Mouse (Mus musculus) CD4-positive helper T cell, adult 2 months (primary cell): ENCODE data around the gene Defb29.

Source experiments
- DNase-seq: peaks from one replicate; pipeline ENCODE4 v3.0.0-alpha.2; 2012; ENCODE audit warnings: low read depth, missing footprints, low spot score

Gene Defb29

DNA sequence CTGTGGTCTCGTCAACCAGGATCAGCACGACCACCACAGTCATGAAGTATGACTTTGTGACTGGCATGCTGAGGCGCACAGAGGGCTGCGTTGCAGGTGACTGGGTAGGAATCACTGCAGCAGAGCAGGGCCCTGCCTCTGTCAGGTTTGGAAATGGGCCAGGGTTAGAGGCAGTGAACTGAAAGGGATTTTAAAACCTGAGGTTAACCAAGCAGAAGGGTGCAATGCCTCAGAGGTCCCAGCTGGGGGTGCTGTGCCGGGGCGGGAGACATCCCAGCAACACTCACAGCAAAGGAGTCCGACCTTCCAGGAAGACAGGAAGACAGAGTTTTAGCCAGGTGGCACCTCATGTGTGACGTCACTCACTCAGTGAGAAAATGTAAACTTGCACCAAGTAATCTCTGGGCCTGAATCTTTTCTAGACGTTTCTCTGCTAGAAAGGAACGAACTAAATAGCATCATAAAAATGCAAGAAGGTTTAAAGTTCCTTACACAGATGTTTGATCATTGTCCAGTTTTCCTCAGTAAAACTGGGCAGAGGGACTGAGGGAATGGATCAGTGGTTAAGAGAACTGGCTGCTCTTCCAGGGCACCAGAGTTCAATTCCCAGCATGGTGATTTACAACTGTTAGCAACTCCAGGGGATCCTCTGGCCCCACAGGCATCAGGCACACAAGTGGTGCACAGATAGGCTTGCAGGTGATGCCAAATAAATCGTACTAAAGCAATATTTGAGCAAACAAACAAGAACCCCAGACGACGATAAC lies at the start of gene Defb29:
Defb29 (minus strand) TSS at position 155 of the 767 bp plus-strand sequence.
- DNase-seq = no peak

DNA sequence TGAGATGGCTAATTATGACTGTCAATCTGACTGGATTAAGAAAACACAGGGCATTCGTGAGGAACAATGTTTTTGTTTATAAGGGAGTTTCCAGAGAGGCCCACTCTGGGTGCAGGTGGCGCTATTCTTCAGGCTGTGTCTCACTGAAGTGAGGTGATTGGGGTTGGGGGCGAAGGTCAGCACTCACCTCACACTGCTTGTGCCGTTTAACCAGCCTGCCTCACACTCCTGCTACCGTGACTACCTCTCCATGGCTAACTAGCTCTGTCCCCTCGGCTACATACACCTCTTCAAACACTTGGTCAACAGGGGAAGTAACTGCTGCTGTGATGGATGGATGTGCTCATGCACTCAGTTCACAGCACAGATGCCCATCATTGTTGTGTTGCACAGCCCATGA lies 49.1 kb upstream of the Defb29 start:
- DNase-seq = no peak

DNA sequence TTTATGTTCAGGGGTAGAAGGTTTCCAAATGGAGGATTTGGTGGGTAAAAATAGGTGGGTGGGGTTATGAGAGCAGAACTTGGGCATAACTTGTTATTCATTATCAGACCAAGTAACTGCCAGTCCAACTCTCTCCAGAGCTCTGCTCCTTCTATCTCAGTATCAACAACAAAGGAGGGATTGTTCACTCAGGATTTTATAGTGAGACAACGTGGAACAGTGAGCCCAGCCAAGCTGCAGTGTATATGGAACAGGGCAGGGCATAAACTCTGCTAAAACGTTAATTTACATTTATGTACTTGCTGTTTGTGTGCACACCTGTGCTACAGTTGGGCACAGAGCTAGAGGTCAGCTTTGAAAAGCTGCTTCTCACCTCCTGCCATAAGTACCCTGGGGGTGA lies 48.6 kb upstream of the Defb29 start:
- DNase-seq = no peak

DNA sequence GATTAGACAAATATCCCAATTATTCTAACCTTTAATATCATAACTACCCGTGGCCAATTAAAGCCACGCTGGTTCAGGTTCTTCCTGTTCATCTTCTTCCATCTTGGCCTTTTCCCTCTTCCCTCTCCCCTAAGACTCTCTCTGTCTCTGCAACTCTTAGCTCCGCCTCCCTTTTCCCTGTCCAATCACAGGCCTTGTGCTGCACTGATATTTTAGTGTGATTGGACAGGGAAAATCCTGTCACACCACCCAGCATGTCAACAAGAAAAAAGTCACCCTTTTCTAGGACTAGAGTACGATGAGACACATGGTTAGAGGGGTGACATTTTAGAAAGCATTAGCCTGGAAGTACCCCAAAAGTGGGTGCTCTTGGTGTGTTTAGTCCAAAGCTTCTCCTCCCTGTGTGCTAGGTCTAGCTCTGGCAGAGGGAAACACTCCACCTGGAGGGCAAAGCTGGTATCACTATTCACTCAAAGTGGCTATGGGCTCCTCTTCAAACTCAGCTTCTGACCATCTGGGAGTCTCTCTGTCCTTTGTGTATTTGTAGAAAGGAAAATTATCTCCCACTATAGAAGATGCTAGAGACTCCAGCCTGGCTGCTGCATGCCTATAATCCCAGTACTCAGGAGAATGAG lies 47.1 kb upstream of the Defb29 start:
- DNase-seq = no peak

DNA sequence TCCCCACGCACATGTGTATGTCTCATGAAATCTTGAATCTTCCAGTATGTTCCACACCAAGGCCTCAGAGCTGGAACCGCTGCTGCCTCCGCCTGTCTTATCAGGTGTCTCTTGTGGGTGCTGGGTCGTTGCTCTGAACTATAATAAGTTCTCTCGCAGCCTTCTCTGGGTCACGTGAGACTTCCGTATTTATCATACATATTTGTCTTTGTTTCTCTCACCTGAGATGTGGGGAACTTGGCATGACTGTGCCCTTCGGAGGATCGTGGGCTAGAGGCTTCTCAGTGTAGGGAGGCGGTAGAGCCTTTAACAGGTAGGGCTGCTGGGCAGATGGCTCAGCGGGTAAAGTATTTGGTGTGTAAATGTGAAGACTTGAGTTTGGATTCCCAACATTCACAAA lies 40.7 kb upstream of the Defb29 start:
- no peak for DNase-seq

DNA sequence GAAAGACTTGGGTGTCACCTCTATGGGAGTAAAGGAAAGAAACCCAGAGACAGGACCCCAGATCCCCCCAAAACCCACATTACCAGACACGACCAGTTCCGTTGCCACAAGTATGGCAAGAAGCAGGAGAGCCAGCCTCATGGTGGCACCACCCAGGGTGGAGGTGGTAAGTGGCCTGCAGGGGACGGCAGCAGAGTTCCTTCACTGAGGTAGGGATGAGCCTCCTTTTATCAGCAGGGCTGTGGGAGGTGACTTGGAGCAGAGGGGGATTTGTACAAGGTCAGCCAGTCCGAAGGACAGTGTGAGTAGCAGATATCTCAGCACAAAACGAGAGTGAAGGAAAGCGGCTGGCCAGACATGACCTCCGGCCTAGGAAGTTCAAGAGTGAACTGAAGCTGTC lies 40.2 kb upstream of the Defb29 start, which contains the start of gene Defb19:
Defb19 (minus strand) TSS at position 206 of the 400 bp plus-strand sequence.
- DNase-seq = no peak

DNA sequence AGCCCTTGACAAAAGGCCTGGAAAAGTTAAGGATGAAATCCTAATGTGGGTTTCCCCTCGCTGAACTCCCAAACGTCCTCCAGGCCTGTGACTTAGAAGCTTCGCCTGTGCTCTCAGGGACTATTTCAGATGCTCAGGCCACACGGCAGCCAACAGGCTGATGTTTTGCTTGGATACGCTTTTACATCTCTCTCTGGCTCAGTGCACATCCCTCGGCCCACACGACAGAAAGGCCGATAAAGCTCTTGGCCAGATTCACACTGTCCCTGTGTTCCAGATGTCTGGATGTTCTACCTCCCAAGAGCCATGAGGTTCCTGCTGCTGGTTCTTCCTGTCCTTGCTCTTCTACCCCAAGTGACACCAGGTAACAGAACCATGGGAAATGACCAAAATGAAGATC lies 33.6 kb upstream of the Defb29 start:
- DNase-seq = no peak

DNA sequence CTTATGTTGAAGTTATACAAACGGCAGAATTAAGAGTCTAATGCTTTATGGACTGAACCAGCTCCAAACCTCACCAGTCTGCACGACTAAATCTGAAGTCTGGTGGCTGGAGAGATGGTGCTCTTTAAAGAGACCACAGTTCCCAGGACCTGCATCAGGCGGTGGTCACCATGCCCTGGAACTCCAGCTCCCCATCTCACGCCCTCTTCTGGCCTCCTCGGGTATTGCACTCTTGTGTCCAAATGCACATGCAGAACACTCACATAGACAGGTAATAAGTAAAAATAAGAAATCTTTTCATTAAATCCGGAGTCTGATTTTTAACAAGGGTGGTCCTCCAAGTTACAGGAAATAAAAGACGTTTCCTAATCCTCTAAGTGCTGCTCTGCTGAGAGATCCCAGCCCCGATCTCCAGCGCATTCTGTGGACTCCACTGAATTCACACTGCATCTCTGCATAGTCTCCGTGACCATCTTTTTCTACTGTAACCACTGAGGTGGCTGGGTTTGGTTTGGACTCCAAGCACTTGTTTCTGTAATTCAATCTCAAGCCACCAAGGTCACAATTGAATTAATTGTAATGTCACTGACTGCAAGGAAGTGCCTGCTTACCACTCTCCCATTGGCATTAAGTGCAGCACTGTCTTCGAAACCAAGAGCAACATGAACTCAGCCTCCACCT lies 32.4 kb upstream of the Defb29 start, which contains the start of gene Defb21:
Defb21 (plus strand) TSS at position 631 of the 681 bp plus-strand sequence.
- DNase-seq = no peak

DNA sequence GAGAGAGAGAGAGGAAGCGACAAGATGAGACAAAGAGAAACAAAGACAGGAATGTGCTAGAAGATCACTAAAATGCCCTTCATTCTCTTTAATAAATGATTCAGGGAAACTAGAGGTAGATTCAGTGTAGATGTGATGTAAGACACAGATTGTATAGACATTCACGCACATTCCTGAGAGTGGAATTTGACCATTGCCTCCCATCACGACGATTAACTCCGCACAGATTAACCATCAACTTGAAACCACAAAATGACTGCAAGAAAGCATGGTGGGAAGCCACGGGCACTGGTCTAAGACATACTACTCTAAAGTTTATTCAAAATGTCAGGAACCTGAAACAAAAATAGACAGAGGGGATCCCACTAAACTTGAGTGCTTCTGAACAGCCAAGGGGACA lies 30.4 kb upstream of the Defb29 start:
- DNase-seq = no peak

DNA sequence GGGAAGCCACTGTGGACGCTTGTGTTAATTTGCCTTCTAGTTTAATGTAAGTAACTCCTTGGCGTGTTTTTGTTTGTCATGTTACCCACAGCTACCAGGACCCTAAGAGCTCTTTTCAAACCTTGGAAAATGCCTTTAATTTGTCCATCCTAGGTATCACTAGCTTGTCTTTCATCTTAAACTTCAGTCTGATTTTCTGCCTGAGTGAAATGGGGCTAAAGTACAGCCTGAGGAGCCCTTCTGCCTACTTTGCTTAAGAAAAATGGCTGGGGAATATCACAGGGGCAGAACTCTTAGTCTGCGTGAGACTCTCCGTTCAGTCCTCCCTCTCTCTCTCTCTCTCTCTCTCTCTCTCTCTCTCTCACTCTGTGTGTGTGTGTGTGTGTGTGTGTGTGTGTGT lies 30.0 kb upstream of the Defb29 start:
- DNase-seq = no peak

DNA sequence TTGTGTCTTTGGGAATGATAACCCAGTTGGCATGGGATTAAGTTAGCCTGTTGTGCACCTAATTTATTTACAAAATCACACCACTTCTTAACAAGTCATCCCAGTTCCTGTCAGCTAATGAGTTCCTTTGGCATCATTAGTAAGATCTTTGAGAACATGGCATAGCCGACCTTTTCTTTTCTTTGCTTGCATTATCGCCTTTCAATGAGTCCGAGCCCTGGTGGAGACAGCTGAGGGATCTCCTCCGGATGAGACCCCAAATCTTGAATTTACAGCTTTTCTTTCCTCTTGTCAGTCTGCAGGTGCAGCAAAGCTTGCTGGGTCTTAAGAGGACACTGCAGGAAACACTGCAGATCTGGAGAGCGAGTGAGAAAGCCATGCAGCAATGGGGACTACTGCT lies 29.1 kb upstream of the Defb29 start, which contains the start of gene Gm17416:
Gm17416 (plus strand) TSS at position 301 of the 400 bp plus-strand sequence.
- DNase-seq = no peak

DNA sequence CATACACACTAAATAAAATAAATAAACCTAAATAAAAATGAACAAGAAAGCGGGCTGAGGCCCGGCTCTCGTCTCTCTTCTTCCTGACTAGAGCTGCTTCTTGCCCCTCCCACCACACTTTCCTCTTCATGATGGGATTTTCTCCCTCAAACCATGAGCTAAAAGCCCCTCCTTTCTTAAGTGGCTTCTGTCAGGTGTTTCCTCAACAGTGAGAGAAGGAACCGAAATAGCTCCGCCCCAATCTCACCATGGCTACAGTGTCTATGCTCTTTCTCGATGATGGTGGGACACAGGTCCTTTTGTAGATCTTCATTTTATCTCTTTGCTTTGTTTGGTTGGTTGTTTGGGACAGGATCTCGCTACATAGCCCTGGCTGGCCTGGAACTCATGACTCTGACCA lies 16.8 kb upstream of the Defb29 start:
- no peak for DNase-seq

DNA sequence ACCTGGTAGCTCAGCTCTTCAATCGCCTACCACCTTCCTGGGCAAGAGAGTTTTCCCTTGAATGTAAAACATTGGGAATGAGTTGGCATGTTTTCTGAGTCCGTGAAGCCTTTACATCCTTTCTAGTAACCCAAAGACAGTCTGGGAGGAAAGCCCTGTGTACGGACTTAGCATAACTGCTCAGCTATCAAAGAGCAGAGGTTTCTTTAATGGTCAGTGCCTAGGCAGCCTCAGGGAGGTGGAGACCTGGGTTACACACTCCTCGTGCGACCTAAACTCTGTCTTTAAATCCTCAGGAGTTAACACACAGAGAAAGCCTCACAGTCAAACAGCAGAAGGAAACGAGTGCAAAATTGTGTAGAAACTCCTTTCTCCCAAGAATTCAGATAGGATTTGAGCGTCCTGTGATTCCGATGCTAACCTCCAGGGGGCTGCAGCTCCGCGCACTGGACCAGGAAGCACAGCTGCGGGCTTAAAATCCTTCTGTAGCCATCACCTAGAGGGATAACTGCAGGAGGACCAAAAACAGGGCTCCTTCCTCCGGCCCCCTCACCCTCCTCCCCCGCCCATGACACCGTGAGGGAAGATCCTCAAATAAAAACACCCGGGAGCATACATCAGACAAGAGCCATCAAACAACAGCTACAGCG lies 14.0 kb upstream of the Defb29 start:
- DNase-seq = no peak

DNA sequence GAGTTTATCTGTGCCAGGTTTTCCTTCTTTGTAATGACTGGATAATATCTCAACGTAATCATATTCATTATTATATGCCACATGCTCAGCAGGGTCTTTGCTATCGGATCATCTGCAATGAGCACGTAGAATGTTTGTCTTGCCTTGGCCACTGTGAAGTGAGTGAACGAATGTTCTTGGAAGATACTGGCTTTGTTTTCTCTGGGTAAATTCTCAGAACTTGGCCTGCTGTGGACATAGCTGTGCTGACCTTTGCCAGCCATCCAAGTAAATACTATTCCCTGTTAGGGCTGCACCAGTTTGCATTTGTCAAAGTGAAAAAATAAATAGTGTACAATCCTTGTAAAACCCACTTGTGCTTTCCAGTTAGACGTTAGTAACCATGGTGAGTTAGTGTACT lies 8.2 kb upstream of the Defb29 start:
- no peak for DNase-seq

DNA sequence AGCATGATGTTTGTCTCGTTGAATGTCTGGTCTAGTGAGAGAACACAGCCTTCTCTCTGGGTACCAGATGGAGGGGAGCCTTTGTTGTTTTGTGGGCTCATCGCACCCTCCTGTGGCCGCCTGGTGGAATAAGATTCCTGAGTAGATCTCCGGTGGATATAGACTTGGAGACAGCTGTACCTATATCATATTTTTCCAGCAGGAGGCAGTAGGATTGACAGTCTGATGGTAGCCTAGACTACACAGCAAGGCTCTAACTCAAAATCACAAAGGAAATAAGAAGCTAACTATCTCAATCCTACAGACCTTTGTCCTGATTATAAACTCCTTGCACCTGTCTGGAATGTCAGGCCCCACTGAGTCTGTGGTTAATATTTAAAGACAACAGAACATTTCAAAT lies 4.8 kb upstream of the Defb29 start:
- no peak for DNase-seq

DNA sequence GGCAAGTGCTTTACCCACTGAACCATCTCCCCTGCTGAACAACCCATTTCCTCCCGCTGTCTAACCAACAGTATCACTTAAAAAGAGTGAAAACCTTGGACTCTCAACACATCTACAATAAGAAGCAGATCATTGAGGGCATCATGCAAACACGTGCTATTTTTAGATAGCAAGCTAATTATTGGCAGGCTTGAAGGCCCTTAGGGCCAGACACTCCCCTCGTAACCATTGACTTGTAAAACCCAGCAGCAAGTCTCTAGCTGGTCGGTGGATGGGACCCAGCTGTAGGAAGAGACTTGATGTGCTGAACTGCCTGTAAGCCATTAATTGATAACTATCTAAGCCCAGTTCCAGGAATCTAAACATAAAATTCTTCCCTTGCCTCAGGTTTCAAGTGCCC lies 3.6 kb upstream of the Defb29 start:
- DNase-seq = no peak

DNA sequence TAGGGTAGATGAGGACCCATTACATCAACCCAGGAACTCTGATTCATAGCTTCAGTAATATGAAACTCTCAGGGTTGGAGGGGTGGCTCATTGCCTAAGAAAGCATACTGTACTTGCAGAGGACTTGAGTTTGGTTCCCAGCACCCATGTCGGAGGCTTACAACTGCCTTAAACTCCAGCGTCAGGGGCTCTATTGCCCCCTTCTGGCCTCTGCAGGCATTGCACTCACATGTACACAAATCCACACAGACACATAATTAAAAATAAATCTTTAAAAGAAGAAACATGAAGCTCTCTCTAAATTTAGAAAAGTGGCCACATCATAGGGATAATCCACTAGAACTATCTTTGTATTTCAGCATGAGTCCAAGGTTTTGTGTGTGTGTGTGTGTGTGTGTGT lies 3.0 kb upstream of the Defb29 start:
- DNase-seq = no peak

DNA sequence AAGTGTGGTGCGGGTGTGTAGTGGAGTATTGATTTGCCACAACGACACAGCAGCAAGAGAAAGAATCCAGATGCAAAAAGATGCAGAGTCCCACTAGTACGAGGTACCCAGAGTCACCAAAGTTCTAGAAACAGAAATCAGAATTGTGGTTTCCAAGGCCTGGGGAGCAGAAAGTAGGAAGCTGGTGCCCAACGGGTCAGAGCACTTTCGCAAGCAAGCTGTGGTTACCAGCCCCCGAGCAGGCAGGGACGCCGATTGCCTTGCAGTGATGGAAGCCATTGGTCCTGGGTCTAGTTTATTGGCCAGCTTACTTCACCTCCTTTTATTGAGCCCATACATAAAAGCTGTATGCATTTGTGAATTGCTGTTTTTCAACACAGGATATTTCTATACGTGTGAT lies 2.1 kb upstream of the Defb29 start:
- DNase-seq = no peak

DNA sequence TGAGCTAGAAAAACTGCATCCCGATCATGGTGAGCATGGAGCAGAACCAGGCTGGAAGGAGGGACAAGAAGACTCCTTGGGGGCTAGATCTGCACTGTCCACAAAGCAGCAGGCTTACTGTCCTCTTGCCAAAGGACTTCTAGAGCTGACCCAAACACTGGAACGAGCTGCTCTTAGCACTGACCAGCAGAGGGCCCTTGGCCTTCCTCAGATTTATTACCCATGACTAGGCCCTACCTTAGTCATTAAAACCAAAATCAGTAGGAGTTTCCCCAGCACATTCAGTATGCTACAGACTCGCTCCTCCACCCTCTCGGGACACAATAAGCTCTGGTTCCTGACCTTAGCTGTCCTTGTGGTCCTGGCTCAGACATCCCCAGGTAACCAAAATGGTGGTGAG lies 21.9 kb downstream of the Defb29 start, which contains the start of gene Defb28:
Defb28 (plus strand) TSS at position 275 of the 400 bp plus-strand sequence.
- DNase-seq = no peak

DNA sequence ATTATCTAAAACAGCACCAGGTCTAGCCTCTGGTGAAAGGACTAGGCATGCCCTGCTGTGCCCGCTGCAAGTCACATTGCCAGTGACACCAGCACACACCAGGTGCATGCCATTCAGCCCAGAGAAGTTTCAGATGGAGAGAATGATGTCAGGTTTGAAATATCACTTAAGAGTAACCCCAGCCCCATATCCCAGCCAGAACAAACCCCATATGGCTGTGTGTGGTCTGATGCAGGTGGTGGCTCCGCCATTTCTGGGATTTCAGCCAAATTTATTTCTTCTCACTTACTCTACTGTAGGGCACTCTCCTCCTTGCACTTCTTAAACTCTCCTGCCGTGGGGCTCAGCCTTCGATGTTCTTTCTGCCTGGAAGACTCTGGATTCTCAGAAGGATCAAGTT lies 23.8 kb downstream of the Defb29 start:
- no peak for DNase-seq

DNA sequence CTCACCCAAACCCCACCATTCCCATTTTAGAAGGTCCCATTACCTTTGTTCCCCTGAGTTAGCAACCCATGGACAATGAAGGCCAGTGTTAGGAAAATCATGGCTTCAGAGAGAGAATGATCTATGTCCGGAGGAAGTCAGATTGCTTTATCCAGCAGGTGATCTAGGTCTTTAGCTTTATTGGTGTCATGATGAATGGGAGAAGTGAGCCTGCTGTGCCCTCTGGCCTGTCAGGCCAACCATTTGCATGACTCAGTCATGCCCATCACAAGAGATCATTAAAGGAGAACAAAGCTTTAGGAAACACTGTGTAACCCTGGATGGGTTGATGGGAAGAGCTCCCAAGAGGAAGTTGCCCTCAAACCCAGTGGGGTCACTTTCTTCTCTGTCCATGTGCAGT lies 28.3 kb downstream of the Defb29 start, which contains the start of gene Defb26:
Defb26 (minus strand) TSS at position 101 of the 400 bp plus-strand sequence.
- DNase-seq = no peak

DNA sequence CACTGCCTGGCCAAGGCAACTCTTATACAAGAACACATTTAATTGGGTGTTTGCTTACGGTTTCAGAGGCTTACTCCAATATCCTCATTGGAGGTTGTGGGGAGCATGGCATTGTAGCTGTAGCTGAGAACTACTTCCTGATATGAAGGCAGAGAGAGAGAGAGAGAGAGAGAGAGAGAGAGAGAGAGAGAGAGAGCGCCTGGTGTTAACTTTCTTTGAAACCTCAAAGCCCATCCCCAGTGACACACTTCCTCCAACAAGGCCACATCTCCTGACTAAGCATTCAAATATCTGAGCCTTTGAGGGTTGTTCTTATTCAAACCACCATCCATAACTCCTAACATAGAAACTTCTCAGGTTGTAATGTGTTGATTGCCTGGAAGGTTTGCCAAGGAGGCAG lies 35.9 kb downstream of the Defb29 start:
- DNase-seq = no peak
